Mouse (Mus musculus) cerebral cortex, adult 2 months (tissue): ENCODE measurements around the gene Tnpo1.

Source experiments
- WGBS: fragments of 180-500 bp; shearing (Covaris S2); methylation state at CpG from one replicate; pipeline ENCODE4 v1.1.7; 2018; 5-methylcytosine and 5-hydroxymethylcytosine counted together

Tnpo1 gene

GRCm38 (mm10) chr13:98926213-98926957 lies at the start of gene Tnpo1:
Gene Tnpo1 (minus strand): TSS chr13:98926384.
- WGBS, result under 1% methylated on average over 71 of the region's 75 CpGs

- 90% methylated on average over 3 of the region's 3 CpGs for WGBS
Measured at GRCm38 (mm10) chr13:98972090-98972489, 45.9 kb upstream of the Tnpo1 start.

- 72% methylated on average over 5 of the region's 5 CpGs for WGBS
Measured at GRCm38 (mm10) chr13:98971641-98972040, 45.5 kb upstream of the Tnpo1 start.

GRCm38 (mm10) chr13:98968517-98968916 lies 42.3 kb upstream of the Tnpo1 start:
- WGBS, result 81% methylated on average over 4 of the region's 4 CpGs

GRCm38 (mm10) chr13:98967942-98968341 lies 41.8 kb upstream of the Tnpo1 start:
- WGBS, result 60% methylated on average over 6 of the region's 6 CpGs

- 58% methylated on average over 5 of the region's 5 CpGs for WGBS
Measured at GRCm38 (mm10) chr13:98966583-98966982, 40.4 kb upstream of the Tnpo1 start.

GRCm38 (mm10) chr13:98963612-98964011 lies 37.4 kb upstream of the Tnpo1 start:
- WGBS, result 86% methylated on average over 1 of the region's 1 CpGs

- WGBS, result 68% methylated on average over 2 of the region's 2 CpGs
Measured at GRCm38 (mm10) chr13:98958177-98958576, 32.0 kb upstream of the Tnpo1 start.

GRCm38 (mm10) chr13:98956209-98956608 lies 30.0 kb upstream of the Tnpo1 start:
- 53% methylated on average over 2 of the region's 2 CpGs for WGBS

GRCm38 (mm10) chr13:98955676-98956075 lies 29.5 kb upstream of the Tnpo1 start:
- WGBS, result 67% methylated on average over 6 of the region's 6 CpGs

- 36% methylated on average over 5 of the region's 5 CpGs for WGBS
Measured at GRCm38 (mm10) chr13:98955226-98955625, 29.0 kb upstream of the Tnpo1 start.

GRCm38 (mm10) chr13:98953830-98954229 lies 27.6 kb upstream of the Tnpo1 start:
- WGBS, result 47% methylated on average over 5 of the region's 5 CpGs

- 70% methylated on average over 7 of the region's 7 CpGs for WGBS
Measured at GRCm38 (mm10) chr13:98951951-98952350, 25.8 kb upstream of the Tnpo1 start.

- 79% methylated on average over 4 of the region's 4 CpGs for WGBS
Measured at GRCm38 (mm10) chr13:98948146-98948545, 22.0 kb upstream of the Tnpo1 start.

GRCm38 (mm10) chr13:98946434-98946833 lies 20.2 kb upstream of the Tnpo1 start:
- WGBS, result 94% methylated on average over 7 of the region's 7 CpGs

GRCm38 (mm10) chr13:98945908-98946307 lies 19.7 kb upstream of the Tnpo1 start:
- 62% methylated on average over 3 of the region's 3 CpGs for WGBS

- 81% methylated on average over 4 of the region's 4 CpGs for WGBS
Measured at GRCm38 (mm10) chr13:98945381-98945780, 19.2 kb upstream of the Tnpo1 start.

GRCm38 (mm10) chr13:98944620-98945081 lies 18.5 kb upstream of the Tnpo1 start:
- WGBS, result 35% methylated on average over 7 of the region's 7 CpGs

GRCm38 (mm10) chr13:98942360-98942759 lies 16.2 kb upstream of the Tnpo1 start:
- WGBS, result 63% methylated on average over 6 of the region's 6 CpGs

- WGBS, result 88% methylated on average over 7 of the region's 7 CpGs
Measured at GRCm38 (mm10) chr13:98941829-98942343, 15.7 kb upstream of the Tnpo1 start.

- WGBS, result 55% methylated on average over 6 of the region's 6 CpGs
Measured at GRCm38 (mm10) chr13:98937108-98937507, 10.9 kb upstream of the Tnpo1 start.

- WGBS, result 94% methylated on average over 2 of the region's 2 CpGs
Measured at GRCm38 (mm10) chr13:98928908-98929307, 2.7 kb upstream of the Tnpo1 start.

GRCm38 (mm10) chr13:98926958-98927242 lies 716 bp upstream of the Tnpo1 start:
- WGBS, result 45% methylated on average over 3 of the region's 3 CpGs
